Mouse (Mus musculus) splenic B cell, adult 2 months (primary cell): ENCODE measurements around the gene Elovl3.
"Not testable (repeated sequence)": the region's sequence is repeated elsewhere in the genome, so short reads cannot be mapped to it uniquely, and the experiment has no call there.

Experiments used
- DNase-seq: peaks from one replicate; pipeline ENCODE4 v3.0.0-alpha.2; 2011; ENCODE audit warnings: low read depth, low spot score
- H3K27me3 ChIP-seq: 2 replicates; pipeline ENCODE4 v1.6.1; 2012; ENCODE audit warnings: mild to moderate bottlenecking, low read length, moderate library complexity, mixed read lengths; ENCODE audit not compliant: control insufficient read depth, poor library complexity, insufficient read depth, severe bottlenecking
- H3K36me3 ChIP-seq: 2 replicates; pipeline ENCODE4 v1.6.1; 2012; ENCODE audit warnings: mild to moderate bottlenecking, low read length, moderate library complexity, mixed read lengths; ENCODE audit not compliant: control insufficient read depth, poor library complexity, insufficient read depth, severe bottlenecking

Elovl3 gene

DNA sequence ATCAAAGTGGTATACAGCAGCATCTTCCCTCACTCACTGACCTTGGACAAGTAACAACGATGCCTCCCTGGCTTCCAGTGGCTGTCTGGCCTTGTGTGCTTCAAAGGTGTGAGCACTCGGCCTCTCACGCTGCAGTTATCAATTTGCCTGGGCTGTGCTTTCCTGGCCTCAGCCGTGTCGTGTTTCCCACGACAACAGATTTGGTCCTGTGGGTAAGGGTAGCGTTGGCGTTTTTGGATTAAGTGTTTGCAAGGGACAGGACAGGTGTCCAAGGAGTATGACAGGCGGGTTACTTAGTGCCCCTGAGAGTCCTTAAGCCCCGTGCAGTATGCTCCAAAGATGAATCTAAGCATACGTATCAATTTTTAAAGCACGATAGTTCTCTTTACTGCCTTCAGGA is 17.4 kb downstream of the Elovl3 start:
- Histone ChIP-seq H3K36me3 (no peaks in the 10 kb centered on the region), H3K27me3 (peaks cover 9% of the 10 kb centered on the region)
- DNase-seq = no peak

DNA sequence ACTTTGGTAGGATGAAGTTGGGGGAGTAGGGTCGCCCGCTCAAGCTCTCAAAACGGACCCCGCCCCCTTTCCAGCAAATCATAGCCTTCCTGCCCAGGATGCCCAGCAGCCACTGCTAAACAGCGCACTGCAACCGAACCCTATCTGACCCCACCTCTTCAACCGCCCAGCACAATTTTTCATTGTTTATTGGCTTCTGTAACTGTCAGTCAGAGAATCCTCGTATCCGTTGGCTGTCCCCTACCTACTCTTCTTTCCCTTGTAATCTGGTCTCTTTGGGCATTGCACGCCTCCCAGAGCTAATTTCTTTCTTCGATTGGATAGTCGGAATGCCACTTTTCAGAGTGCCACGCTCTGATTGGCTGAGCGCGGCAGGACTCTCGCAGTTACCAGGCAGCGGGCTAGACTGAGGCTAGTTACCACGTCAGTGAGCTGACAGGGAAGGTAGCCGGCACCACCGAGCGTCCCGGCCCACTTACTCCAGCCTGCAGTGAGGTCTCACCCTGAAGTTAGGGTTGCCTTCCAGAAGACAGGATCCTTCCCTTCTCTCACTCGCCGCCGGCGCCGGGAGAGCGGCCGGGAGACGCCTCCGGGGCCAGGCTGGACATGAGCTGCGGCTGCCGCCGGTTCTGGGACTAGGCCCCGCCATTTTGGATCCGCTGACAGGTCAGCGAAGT is 20.6 kb downstream of the Elovl3 start, which contains the start of gene Gbf1:
Gene Gbf1 (plus strand): TSS at position 383 of the 677 bp plus-strand sequence.
- Histone ChIP-seq H3K36me3 (no peaks in the 10 kb centered on the region), H3K27me3 (peaks cover 9% of the 10 kb centered on the region)
- DNase-seq = peak; percentile 98

DNA sequence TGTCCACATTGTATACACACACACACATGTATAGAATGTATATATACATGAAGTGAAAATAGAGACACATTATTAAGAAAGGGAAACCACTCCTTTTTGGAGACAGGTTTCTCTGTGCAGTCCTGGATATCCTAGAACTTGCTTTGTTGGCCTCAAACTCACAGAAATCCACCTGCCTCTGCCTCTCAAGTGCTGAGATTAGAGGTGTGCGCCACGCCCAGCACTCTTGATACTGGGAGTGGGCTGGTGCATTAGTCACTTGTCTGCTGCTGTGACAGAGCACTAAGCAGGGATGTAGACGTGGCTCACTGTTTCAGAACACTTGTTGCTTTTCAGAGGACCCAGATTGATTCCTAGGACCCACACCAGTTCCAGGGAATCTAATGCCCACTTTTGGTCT is 34.3 kb downstream of the Elovl3 start:
- Histone ChIP-seq H3K36me3 (peaks cover 4% of the 10 kb centered on the region), H3K27me3 (no peaks in the 10 kb centered on the region)
- DNase-seq = no peak

DNA sequence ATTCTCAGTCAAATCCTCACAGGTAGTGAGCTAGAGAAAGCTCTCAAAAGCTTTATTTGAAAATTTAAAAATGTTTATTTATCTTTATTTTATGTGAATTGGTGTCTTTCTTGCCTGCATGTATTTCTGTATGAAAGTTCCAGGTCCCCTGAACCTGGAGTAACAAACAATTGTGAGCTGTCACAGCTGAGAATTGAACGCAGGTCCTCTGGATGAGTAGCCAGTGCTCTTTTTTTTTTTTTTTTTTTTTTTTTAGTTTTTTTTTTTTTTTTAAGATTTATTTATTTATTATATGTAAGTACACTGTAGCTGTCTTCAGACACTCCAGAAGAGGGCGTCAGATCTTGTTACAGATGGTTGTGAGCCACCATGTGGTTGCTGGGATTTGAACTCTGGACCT is 35.5 kb downstream of the Elovl3 start:
- DNase-seq, H3K36me3 ChIP-seq, H3K27me3 ChIP-seq: not testable (repeated sequence)

DNA sequence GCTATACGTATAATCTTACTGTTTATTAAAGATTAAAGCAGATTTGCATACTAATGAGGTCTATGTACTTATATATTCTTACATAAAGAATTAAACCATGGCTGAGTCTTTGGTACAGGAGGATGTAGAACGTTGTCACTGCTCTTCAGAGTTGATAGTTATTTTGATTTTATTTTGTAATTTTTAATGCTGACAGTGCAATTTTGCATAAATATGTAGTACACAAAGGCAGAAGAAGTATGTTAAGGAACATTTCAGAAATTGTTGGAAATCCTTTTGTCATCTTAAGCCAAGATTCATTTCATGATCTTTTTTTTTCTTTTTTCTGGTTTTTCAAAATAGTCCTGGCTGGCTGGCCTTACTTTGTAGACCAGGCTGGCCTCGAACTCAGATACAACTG is 37.7 kb downstream of the Elovl3 start:
- H3K27me3 ChIP-seq = no peaks in the 10 kb centered on the region
- no peaks in the 10 kb centered on the region; the same call in 1 of the 2 replicates for H3K36me3 ChIP-seq
- DNase-seq = no peak

DNA sequence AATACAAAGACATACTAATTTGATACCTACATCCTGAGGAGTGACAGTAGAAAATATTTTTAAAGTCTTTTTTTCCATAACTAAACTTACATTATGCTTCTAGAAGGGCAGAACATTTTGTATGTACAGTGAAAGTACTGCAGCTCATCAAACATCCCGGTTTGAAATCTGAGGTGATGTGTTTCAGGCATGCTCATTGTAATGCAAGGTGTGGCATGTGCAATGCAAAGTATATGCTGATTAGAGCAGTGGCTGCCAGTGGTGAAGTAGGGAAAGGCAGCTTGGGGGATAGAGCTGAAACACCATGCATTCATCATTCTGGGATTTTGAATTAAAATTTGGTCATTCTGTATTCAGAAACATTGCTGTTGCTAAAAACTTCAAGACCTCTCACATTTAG is 38.2 kb downstream of the Elovl3 start:
- Histone ChIP-seq H3K27me3 (no peaks in the 10 kb centered on the region), H3K36me3 (no peaks in the 10 kb centered on the region; the same call in 1 of the 2 replicates)
- DNase-seq = no peak

DNA sequence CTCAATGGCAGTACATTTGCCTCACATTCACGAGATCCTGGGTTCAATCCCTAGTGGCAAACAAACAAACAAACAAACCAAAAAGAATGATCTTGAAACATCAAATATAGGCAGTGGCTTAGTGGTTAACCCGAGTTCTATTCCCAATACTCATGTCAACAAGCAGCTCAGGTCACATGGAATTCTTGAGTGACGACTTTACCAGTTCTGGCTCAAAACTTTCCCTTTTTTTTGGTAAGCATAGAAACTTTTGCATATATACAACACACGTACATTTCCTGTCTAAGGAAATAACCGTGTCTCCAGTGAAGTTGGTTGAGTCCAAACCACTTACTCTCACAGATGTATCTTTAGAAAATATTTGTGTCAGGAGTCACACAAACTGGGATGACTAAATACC is 40.8 kb downstream of the Elovl3 start:
- Histone ChIP-seq H3K27me3 (no peaks in the 10 kb centered on the region), H3K36me3 (no peaks in the 10 kb centered on the region; the same call in 1 of the 2 replicates)
- DNase-seq = no peak

DNA sequence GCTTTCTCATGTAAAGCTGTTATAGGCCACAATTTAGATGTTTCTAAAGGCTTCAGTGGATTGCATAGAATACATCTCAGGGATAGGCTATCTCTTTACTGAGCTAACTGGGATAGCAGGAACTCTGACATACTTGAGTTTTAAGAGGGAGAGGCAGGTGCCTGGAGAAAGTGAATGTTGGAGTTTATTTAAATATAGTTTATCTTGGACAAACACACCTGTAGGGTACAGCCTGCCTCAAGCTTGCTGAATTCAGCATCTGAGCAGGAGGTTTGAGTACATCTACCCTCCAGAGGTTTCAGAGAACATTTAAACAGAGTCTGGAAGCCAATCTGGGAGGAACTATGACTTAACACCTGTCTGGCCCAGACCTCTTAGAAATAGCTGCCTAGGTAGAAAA is 43.5 kb downstream of the Elovl3 start:
- DNase-seq = no peak
- no peaks in the 10 kb centered on the region; the same call in 1 of the 2 replicates for H3K36me3 ChIP-seq
- H3K27me3 ChIP-seq = no peaks in the 10 kb centered on the region

DNA sequence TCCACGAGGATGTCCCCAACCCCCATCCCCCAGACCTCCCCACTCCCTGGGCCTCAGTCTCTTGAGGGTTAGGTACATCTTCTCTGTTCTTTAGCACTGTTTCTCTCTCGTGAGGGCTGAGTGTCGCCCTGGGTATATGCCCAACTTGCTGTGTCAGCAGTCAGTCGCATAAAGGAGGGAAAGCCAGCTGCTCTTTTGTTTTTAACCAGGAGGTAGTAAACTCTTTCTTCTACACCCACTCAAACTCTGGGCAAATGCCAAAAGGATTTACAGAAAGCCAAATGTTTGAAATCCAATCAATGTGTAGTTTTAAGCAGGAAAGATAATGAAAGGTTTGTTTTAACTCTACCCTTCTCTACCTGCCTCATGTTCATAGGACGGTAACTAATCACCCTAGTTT is 45.3 kb downstream of the Elovl3 start:
- Histone ChIP-seq H3K36me3 (no peaks in the 10 kb centered on the region; the same call in 1 of the 2 replicates), H3K27me3 (no peaks in the 10 kb centered on the region)
- no peak for DNase-seq

DNA sequence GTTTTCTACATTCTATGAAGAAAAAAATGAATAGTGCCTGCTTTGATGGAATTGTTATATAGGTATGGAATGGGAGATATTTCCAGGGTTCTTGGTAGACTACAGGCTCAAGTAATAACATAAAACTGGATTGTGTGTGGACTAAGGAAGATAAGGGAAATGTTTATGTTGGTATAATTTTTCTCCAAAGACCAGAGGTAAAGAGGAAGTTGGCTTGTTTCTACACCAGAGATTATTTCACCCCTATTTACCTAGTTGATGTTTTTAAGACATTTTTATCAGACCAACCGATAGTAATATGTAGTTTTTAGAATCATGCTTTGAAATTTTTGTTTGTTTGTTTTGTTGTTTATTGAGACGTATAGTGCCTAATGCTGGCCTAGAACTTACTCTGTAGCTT is 48.6 kb downstream of the Elovl3 start:
- DNase-seq = no peak

DNA sequence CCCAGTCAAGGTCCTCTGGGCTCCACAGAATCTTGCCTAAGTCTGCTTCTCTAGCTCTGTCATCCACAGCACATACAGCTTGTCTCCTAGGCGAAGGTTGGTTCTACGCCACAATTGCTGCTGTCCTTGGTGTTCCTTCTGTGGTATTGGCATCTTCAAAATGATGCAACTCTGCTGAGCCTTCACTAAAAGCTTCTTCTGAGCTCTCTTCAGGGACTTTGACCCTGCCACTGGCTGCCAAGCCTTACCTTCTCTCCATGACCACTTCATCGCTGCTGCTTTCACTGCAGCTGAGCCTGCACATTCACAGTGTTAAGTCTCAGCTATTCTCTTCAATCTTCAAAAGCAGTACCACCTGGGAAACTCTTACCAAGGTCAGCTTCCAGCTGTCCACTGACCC is 50.5 kb downstream of the Elovl3 start:
- no peak for DNase-seq
- Histone ChIP-seq H3K27me3 (no peaks in the 10 kb centered on the region), H3K36me3 (no peaks in the 10 kb centered on the region; the same call in 1 of the 2 replicates)

More for the DNA sequence above, 48.6 kb downstream of the Elovl3 start:
- Histone ChIP-seq H3K36me3 (no peaks in the 10 kb centered on the region; the same call in 1 of the 2 replicates), H3K27me3 (no peaks in the 10 kb centered on the region)
